ENCODE assay signal across 15 mouse cellular contexts in genomic region chrX:38201816-38202215, GRCm38 (mm10). TPM values are rescaled to one million over a fixed set of nuclear protein-coding genes. Genes with fewer than 3 reads are reported as not detected.
DNase-seq lines count a peak whose midpoint lies in the region; ATAC-seq and TF ChIP-seq lines count a peak whose summit lies in the region.
"Had no signal": no experiment of that assay in that cellular context is flagged by ENCODE, and none has a peak within 500 bp of the region (broad histone marks: within the 10 kb centered on the region; RNA-seq: fewer than 3 reads in every experiment).

No protein-coding gene starts in this region.

- H3K27ac ChIP-seq in forebrain, postnatal 0 days (ENCODE audit: low read depth, low read length) = no peak overlapping the region
- no peak overlapping the region for H3K27ac ChIP-seq in forebrain, embryonic 10.5 days
- no peak overlapping the region for H3K27ac ChIP-seq in lung, postnatal 0 days (ENCODE audit: low read length)
- H3K27ac ChIP-seq in olfactory bulb, adult 2 months (ENCODE audit: insufficient read depth, low read depth, low read length) = peak overlapping the region; percentile 64
- H3K27ac ChIP-seq: embryonic facial prominence, embryonic 15.5 days; stomach, postnatal 0 days had no signal

- no peaks in the 10 kb centered on the region for H3K9me3 ChIP-seq in forebrain, postnatal 0 days (ENCODE audit: low read length)
- no peaks in the 10 kb centered on the region for H3K9me3 ChIP-seq in forebrain, embryonic 10.5 days
- no peaks in the 10 kb centered on the region for H3K9me3 ChIP-seq in lung, postnatal 0 days (ENCODE audit: low read length)
- H3K9me3 ChIP-seq: embryonic facial prominence, embryonic 15.5 days had no signal

- 54% methylated on average over 2 of the region's 2 CpGs for WGBS in forebrain, postnatal 0 days
- 82% methylated on average over 2 of the region's 2 CpGs for WGBS in forebrain, embryonic 10.5 days
- WGBS in lung, postnatal 0 days = 41% methylated on average over 2 of the region's 2 CpGs
- WGBS in olfactory bulb, adult 2 months = 27% methylated on average over 2 of the region's 2 CpGs

- no peak for TF ChIP-seq EP300 in lung, postnatal 0 days (IDR thresholded peaks at IDR 0.05)

- H3K4me1 ChIP-seq in forebrain, postnatal 0 days (ENCODE audit: insufficient read depth) = no peaks in the 10 kb centered on the region
- H3K4me1 ChIP-seq in forebrain, embryonic 10.5 days = no peaks in the 10 kb centered on the region
- no peaks in the 10 kb centered on the region for H3K4me1 ChIP-seq in lung, postnatal 0 days (ENCODE audit: insufficient read depth, low read depth, low read length)
- H3K4me1 ChIP-seq in olfactory bulb, adult 2 months (ENCODE audit: control insufficient read depth, insufficient read depth, low read length) = peaks cover 7% of the 10 kb centered on the region; the same call in 1 of the 2 replicates
- H3K4me1 ChIP-seq: embryonic facial prominence, embryonic 15.5 days had no signal

- no peak overlapping the region for H3K4me2 ChIP-seq in forebrain, postnatal 0 days (ENCODE audit: low read depth)
- H3K4me2 ChIP-seq in lung, postnatal 0 days (replicated peaks; ENCODE audit: low read depth, low read length) = no peak overlapping the region
- H3K4me2 ChIP-seq: embryonic facial prominence, embryonic 15.5 days had no signal

- H3K27me3 ChIP-seq in forebrain, postnatal 0 days (ENCODE audit: insufficient read depth, low read length) = no peaks in the 10 kb centered on the region
- no peaks in the 10 kb centered on the region for H3K27me3 ChIP-seq in forebrain, embryonic 10.5 days (ENCODE audit: poor library complexity, severe bottlenecking)
- H3K27me3 ChIP-seq in lung, postnatal 0 days (replicated peaks; ENCODE audit: insufficient read depth, low read length) = no peaks in the 10 kb centered on the region
- H3K27me3 ChIP-seq: CH12.LX; embryonic facial prominence, embryonic 15.5 days had no signal

- ATAC-seq in forebrain, postnatal 0 days = peak; percentile 66
- no peak for ATAC-seq in lung, postnatal 0 days

- DNase-seq in forebrain, postnatal 0 days = peak; percentile 8
- no peak for DNase-seq in forebrain, embryonic 10.5 days (ENCODE audit: extremely low spot score, low spot score)
- DNase-seq in lung, postnatal 0 days (ENCODE audit: low spot score) = peak; percentile 41
- no peak for DNase-seq in lung, postnatal 14 days
- DNase-seq in adrenal gland, postnatal 36 days = peak; percentile 16 to 36
- no peak for DNase-seq in spleen, postnatal 14 days (ENCODE audit: low spot score in 2 of 2)
- DNase-seq in heart, adult 9 months (ENCODE audit: low spot score in 2 of 2) = no peak
- DNase-seq: cerebellum, adult 18-20 months; gastrocnemius, postnatal 25 days; heart, postnatal 4 days had no signal

- H3K9ac ChIP-seq in forebrain, postnatal 0 days = no peak overlapping the region
- H3K9ac ChIP-seq in lung, postnatal 0 days (replicated peaks; ENCODE audit: low read depth) = no peak overlapping the region
- H3K9ac ChIP-seq: embryonic facial prominence, embryonic 15.5 days had no signal

- no peak for TF ChIP-seq POLR2A in olfactory bulb, adult 2 months (IDR thresholded peaks at IDR 0.05; ENCODE audit: insufficient read depth, low read depth, low read length)

- TF ChIP-seq CTCF in forebrain, postnatal 0 days (IDR thresholded peaks at IDR 0.05; ENCODE audit: low read depth) = no peak
- TF ChIP-seq CTCF in lung, postnatal 0 days (IDR thresholded peaks at IDR 0.05) = no peak
- TF ChIP-seq CTCF in olfactory bulb, adult 2 months (IDR thresholded peaks at IDR 0.05; ENCODE audit: insufficient read depth, low read depth, low read length) = no peak

- H3K36me3 ChIP-seq in forebrain, postnatal 0 days (ENCODE audit: insufficient read depth) = no peaks in the 10 kb centered on the region
- 0 out of 2 replicates have a peak, but pooled peaks cover 2% of the 10 kb centered on the region for H3K36me3 ChIP-seq in forebrain, embryonic 10.5 days (replicated peaks)
- H3K36me3 ChIP-seq in lung, postnatal 0 days (ENCODE audit: insufficient read depth, low read length) = no peaks in the 10 kb centered on the region
- H3K36me3 ChIP-seq: embryonic facial prominence, embryonic 15.5 days had no signal

- no peak overlapping the region for H3K4me3 ChIP-seq in forebrain, postnatal 0 days (ENCODE audit: low read depth, low read length)
- no peak overlapping the region for H3K4me3 ChIP-seq in forebrain, embryonic 10.5 days
- H3K4me3 ChIP-seq in lung, postnatal 0 days (ENCODE audit: low read depth, low read length) = no peak overlapping the region
- no peak overlapping the region for H3K4me3 ChIP-seq in olfactory bulb, adult 2 months (ENCODE audit: insufficient read depth, low read depth, low read length)
- H3K4me3 ChIP-seq: embryonic facial prominence, embryonic 15.5 days had no signal

RNA-seq across cellular contexts. Expression of gene Zbtb33, which starts 12.2 kb away (rescaled TPM):
- total RNA-seq in forebrain, postnatal 0 days (2014; rRNA removed) = 32.4 and 37.7 TPM in 2 replicates
- 4.2 and 4.8 TPM in 2 replicates for polyA plus RNA-seq in forebrain, postnatal 0 days (2015; fragmentation: Nextera tagmentation; extraction: Ambion mirVana)
- 3.7 and 3.8 TPM in 2 replicates for polyA plus RNA-seq in forebrain, embryonic 10.5 days (2016; fragmentation: Nextera tagmentation; extraction: Ambion mirVana)
- polyA plus RNA-seq in lung, postnatal 0 days (2015; fragmentation: Nextera tagmentation; extraction: Ambion mirVana) = 1.8 and 2.0 TPM in 2 replicates
- 10 to 100 TPM; 30.4 to 34.2 TPM for total RNA-seq in adrenal gland, postnatal 36 days (2021)
- polyA plus RNA-seq in olfactory bulb, adult 2 months (2012; ENCODE audit: insufficient read depth, insufficient read length, low replicate concordance, missing spikeins) = not detected in 2 replicates

RNA-seq across cellular contexts. Expression of gene Tmem255a, which starts 50.4 kb away (rescaled TPM):
- 12.1 and 20.7 TPM in 2 replicates for total RNA-seq in forebrain, postnatal 0 days (2014; rRNA removed)
- 13.0 and 17.5 TPM in 2 replicates for polyA plus RNA-seq in forebrain, postnatal 0 days (2015; fragmentation: Nextera tagmentation; extraction: Ambion mirVana)
- 12.7 and 14.6 TPM in 2 replicates for polyA plus RNA-seq in forebrain, embryonic 10.5 days (2016; fragmentation: Nextera tagmentation; extraction: Ambion mirVana)
- 6.7 and 7.7 TPM in 2 replicates for polyA plus RNA-seq in lung, postnatal 0 days (2015; fragmentation: Nextera tagmentation; extraction: Ambion mirVana)
- total RNA-seq in adrenal gland, postnatal 36 days (2021) = 10 to 100 TPM; 16.1 to 21.5 TPM
- polyA plus RNA-seq in olfactory bulb, adult 2 months (2012; ENCODE audit: insufficient read depth, insufficient read length, low replicate concordance, missing spikeins) = not detected in 2 replicates
- total RNA-seq: monocyte, adult 5-6 weeks had no signal

Comparison
In these comparisons a context has a peak if more than half of its experiments do, and no peak if none do; other contexts are left out.
1. DNase-seq: peak in forebrain, postnatal 0 days (single experiment), lung, postnatal 0 days (single experiment) and adrenal gland, postnatal 36 days (2 of 2); none in forebrain, embryonic 10.5 days (single experiment), lung, postnatal 14 days (single experiment), spleen, postnatal 14 days (0 of 2) and heart, adult 9 months (0 of 2).